Mouse (Mus musculus) embryonic stem cell, embryonic (primary cell): ENCODE data around the gene Cfi.

Experiments used
- CTCF ChIA-PET, 4 experiments: fragments of 300-600 bp in 2 of 4; fragments of 350-600 bp in 2 of 4; sonication (Branson Sonifier 250); formaldehyde crosslinking; loops; one replicate each; lab custom pipeline; 2022; ENCODE audit warnings: inconsistent platforms in 2 of 4; lab: Charles Lee
- POLR2A ChIA-PET, 4 experiments: fragments of 300-600 bp in 2 of 4; fragments of 350-600 bp in 2 of 4; sonication (Branson Sonifier 250); formaldehyde crosslinking; loops; one replicate each; lab custom pipeline; 2022; ENCODE audit warnings: antibody characterized with exemption in 4 of 4, inconsistent platforms in 1 of 4; lab: Charles Lee

Cfi gene

DNA sequence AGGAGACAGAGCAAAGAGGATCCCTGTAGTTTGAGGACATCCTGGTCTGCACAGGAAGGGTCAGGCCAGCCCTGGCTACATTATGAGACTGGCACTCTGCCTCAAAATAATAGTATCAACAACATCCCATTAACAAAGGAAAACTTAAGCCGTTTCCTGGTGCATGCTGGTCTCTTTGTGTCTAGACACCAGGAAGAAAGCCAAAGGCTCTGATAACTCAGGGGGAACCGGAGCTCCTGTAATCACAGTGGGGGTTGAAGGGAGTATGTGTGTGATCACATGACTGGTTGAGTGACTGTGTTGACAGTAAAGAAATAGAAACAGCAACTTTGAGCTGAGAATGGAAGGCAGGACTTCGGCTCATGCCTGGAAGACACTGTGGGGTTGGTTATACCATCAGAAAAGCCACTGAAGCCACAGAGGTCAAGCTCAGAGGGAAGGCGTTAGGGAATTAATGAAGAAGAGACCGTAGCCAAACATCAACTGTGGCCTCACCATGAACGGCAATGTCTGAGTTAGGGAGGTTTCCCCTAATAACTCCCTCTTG lies at the start of gene Cfi:
Gene Cfi (plus strand): TSS at position 497 of the 547 bp plus-strand sequence.
- ChIA-PET POLR2A (interaction anchor here in 1 of 4 experiments (0.5 kb wide), 1 partner anchor 155 kb away, joined by 4 read pairs; no protein-coding TSS in a partner anchor), CTCF (interaction anchor here (0.5 to 0.9 kb wide), 4 partner anchors 11 to 242 kb away, joined by 4 to 9 read pairs (median 4); no protein-coding TSS in a partner anchor)

GRCm38 (mm10) chr3:129793801-129794200 lies 41.9 kb upstream of the Cfi start:
- ChIA-PET CTCF (no interaction called here), POLR2A (no interaction called here)

DNA sequence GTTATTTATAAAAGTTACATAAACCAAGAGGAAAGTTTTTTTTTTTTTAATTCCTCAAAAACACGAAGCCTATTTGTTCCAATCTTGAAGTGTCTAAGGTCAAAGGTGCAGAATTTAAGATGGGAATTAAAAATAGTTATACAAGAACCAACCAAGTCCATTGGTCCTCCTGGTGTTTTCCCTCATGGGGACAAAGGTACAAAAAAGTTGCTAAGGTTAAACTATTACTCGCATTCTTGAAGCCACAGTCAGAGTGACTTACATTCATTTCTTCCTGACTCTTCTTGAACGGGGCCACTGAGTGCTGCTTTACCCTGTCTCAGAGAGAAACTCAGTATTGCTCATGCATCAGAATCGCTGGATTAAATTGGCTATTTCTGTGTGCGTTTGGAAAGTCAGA lies 38.3 kb upstream of the Cfi start:
- ChIA-PET CTCF (interaction anchor here in 1 of 4 experiments (0.5 kb wide), 1 partner anchor 240 kb away, joined by 5 read pairs; no protein-coding TSS in a partner anchor), POLR2A (interaction anchor here in 1 of 4 experiments (1.0 kb wide), 1 partner anchor 23 kb away, joined by 3 read pairs; no protein-coding TSS in a partner anchor)

GRCm38 (mm10) chr3:129798551-129798950 lies 37.1 kb upstream of the Cfi start:
- ChIA-PET CTCF (no interaction called here), POLR2A (no interaction called here)

DNA sequence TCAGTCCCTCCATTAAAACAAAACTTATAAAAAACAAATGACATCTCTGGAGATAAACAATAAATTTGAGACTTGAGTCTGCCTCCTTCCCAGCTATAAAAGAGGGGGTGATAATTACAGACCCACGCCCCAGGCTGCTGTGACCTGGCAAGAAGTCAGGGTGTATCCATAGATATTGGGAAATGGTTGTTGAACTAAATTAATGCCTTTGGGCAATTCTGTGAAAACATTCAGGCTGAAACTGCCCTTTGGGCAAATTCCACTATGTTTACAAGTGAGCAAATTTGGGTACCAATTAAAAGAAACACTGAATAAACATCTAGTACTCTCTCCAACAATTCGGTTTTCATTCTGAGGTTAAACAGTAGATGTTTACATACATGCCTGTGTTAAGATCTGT lies 36.7 kb upstream of the Cfi start:
- POLR2A ChIA-PET, result no interaction called here
- CTCF ChIA-PET, result no interaction called here

DNA sequence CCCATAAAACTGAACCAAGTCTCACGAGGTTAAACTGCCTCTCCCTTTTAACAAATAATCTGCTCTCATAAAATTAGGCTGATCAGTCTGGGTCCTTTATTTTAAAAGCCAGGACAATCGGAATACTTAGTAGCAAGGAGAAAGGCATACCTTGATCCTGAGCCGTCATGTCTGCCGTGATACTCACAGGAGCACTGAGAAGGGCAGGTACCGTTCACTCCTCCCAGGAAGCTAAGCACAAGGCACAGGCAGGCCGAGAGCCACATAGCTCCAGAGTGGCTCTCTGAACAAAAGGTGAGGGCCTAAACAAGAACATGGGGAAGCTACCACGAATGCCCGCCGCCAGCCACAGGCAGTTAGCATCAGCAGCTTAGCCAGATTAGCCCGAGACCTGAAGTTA lies 31.9 kb upstream of the Cfi start, which contains the start of gene Lrit3:
Gene Lrit3 (minus strand): TSS at position 266 of the 400 bp plus-strand sequence.
- POLR2A ChIA-PET, result no interaction called here
- CTCF ChIA-PET, result interaction anchor here in 1 of 4 experiments (0.9 to 1.1 kb wide), 2 partner anchors 19 to 893 kb away, joined by 3 to 4 read pairs; no protein-coding TSS in a partner anchor

- CTCF ChIA-PET, result interaction anchor here in 1 of 4 experiments (0.7 kb wide), 1 partner anchor 175 kb away, joined by 18 read pairs; no protein-coding TSS in a partner anchor
- POLR2A ChIA-PET, result interaction anchor here in 3 of 4 experiments (0.7 to 1.2 kb wide), 3 partner anchors 24 to 490 kb away, joined by 3 to 5 read pairs (median 4); no protein-coding TSS in a partner anchor
Observed at GRCm38 (mm10) chr3:129820847-129821246, 14.8 kb upstream of the Cfi start.

DNA sequence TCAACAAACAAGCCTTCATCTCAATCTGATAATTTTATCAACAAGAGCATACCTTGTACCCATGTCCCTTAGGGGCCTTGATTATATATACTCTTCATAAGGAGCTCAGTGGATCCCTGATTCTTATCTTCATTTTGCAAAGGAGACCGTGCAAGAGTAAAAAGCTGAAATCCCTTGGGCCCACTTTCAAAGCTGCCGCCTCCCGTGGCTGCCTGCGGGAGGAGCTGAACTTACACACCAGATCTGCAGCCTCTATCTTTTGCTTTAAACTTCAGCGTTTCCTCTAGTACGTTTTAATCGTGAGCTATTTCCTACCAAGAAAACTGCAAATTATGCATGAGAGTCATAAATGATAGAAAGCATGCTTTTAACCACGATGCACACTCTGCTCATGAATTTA lies 13.9 kb upstream of the Cfi start:
- POLR2A ChIA-PET, result interaction anchor here in 2 of 4 experiments (0.7 to 1.1 kb wide), 3 partner anchors 11 to 114 kb away, joined by 3 read pairs; no protein-coding TSS in a partner anchor
- CTCF ChIA-PET, result no interaction called here

DNA sequence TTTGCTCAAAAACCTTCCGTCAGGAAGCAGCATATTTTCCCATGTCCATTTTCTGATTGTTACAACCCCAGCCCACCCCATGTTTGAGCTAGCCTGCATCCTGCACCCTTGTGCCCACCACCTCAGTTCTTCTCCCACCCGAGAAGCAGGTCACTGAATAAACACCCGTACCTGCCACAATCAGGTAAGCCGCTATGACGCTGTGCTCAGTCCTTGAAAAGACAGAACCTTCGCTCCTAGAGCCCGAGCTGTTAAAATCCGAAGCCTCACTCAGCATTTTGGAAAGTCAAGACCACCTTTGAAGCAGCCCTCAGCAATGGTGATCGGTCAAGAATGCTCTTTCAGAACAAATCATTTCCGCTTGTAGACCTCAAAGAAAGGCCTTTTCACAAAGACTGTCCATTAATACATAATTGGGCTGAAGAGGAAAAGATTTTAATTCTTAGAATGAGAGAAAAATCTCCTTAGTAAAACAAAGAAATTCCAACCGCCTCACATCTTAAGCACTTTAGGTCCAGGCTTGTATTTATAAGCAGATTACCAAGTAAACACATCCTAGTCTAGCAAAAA lies 13.4 kb upstream of the Cfi start, which contains the start of gene Rrh:
Gene Rrh (minus strand): TSS at position 382 of the 570 bp plus-strand sequence.
- ChIA-PET POLR2A (interaction anchor here in 2 of 4 experiments (0.8 to 1.2 kb wide), 4 partner anchors 11 to 59 kb away, joined by 3 to 5 read pairs (median 3); no protein-coding TSS in a partner anchor), CTCF (interaction anchor here in 3 of 4 experiments (0.7 to 1.4 kb wide), 3 partner anchors 13 to 82 kb away, joined by 3 to 4 read pairs (median 4); no protein-coding TSS in a partner anchor)

GRCm38 (mm10) chr3:129823293-129823692 lies 12.4 kb upstream of the Cfi start:
- ChIA-PET POLR2A (interaction anchor here in 1 of 4 experiments (0.6 to 1.2 kb wide), 3 partner anchors 13 to 69 kb away, joined by 3 to 5 read pairs (median 3); no protein-coding TSS in a partner anchor), CTCF (interaction anchor here (0.5 to 2.0 kb wide), 21 partner anchors 12 to 942 kb away, joined by 3 to 5 read pairs (median 3); partner anchors contain the start of genes Cfi (in 1 of the 4) and Lrit3 (in 1 of the 4))

GRCm38 (mm10) chr3:129824146-129824545 lies 11.5 kb upstream of the Cfi start:
- CTCF ChIA-PET, result interaction anchor here in 2 of 4 experiments (1.5 to 2.0 kb wide), 2 partner anchors 11 to 18 kb away, joined by 4 to 5 read pairs; partner anchors contain the start of gene Cfi (in 1 of the 2)
- POLR2A ChIA-PET, result interaction anchor here in 1 of 4 experiments (0.8 kb wide), 1 partner anchor 12 kb away, joined by 4 read pairs; no protein-coding TSS in a partner anchor

DNA sequence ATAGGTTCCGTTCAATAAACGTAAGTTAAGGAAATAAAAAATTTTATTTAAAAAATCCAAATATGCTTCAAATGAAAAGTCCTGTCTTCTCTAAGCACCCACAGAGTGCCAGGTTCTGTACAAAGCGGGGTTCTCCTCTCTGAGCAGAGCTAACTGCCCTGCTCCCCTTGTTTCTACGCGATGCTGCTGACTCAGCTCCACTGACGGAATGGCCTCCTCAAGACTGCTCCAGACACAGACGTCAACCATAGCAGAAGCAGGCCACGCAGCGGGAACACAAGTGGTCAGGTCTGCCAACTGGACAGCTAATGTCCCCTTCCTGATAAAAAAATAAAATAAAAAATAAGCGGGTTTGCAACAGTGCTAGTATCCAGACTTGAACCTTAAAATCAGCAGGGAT lies 10.8 kb upstream of the Cfi start:
- ChIA-PET CTCF (interaction anchor here in 1 of 4 experiments (2.0 kb wide), 1 partner anchor 11 kb away, joined by 5 read pairs; the partner anchor contains the start of gene Cfi), POLR2A (interaction anchor here in 2 of 4 experiments (0.8 to 1.2 kb wide), 2 partner anchors 13 kb away, joined by 3 to 4 read pairs; no protein-coding TSS in a partner anchor)

- ChIA-PET POLR2A (no interaction called here), CTCF (no interaction called here)
Observed at GRCm38 (mm10) chr3:129826691-129827090, 9.0 kb upstream of the Cfi start.

GRCm38 (mm10) chr3:129827691-129828090 lies 8.0 kb upstream of the Cfi start:
- POLR2A ChIA-PET, result interaction anchor here in 1 of 4 experiments (1.7 kb wide), 1 partner anchor 18 kb away, joined by 3 read pairs; no protein-coding TSS in a partner anchor

GRCm38 (mm10) chr3:129830626-129831025 lies 5.1 kb upstream of the Cfi start:
- ChIA-PET POLR2A (interaction anchor here in 1 of 4 experiments (0.6 to 1.7 kb wide), 3 partner anchors 13 to 48 kb away, joined by 3 to 4 read pairs (median 3); no protein-coding TSS in a partner anchor), CTCF (interaction anchor here in 1 of 4 experiments (0.6 kb wide), 1 partner anchor 1133 kb away, joined by 15 read pairs; no protein-coding TSS in a partner anchor)

More at GRCm38 (mm10) chr3:129827691-129828090, 8.0 kb upstream of the Cfi start:
- CTCF ChIA-PET, result interaction anchor here in 2 of 4 experiments (0.6 to 1.1 kb wide), 2 partner anchors 28 to 71 kb away, joined by 3 to 4 read pairs; no protein-coding TSS in a partner anchor

GRCm38 (mm10) chr3:129831035-129831568 lies 4.6 kb upstream of the Cfi start, which contains the start of gene Gar1:
Gar1 (minus strand) TSS chr3:129831396.
- ChIA-PET CTCF (interaction anchor here in 1 of 4 experiments (0.7 kb wide), 1 partner anchor 518 kb away, joined by 3 read pairs; no protein-coding TSS in a partner anchor), POLR2A (interaction anchor here in 2 of 4 experiments (0.6 to 1.7 kb wide), 7 partner anchors 14 to 1105 kb away, joined by 3 to 6 read pairs (median 3); no protein-coding TSS in a partner anchor)

- POLR2A ChIA-PET, result interaction anchor here in 2 of 4 experiments (0.5 to 0.6 kb wide), 2 partner anchors 104 to 155 kb away, joined by 3 to 4 read pairs; no protein-coding TSS in a partner anchor
- CTCF ChIA-PET, result interaction anchor here in 3 of 4 experiments (0.5 to 0.9 kb wide), 5 partner anchors 12 to 241 kb away, joined by 3 to 9 read pairs (median 4); no protein-coding TSS in a partner anchor
Observed at GRCm38 (mm10) chr3:129836051-129836697, 490 bp downstream of the Cfi start.
